Mouse (Mus musculus) limb, embryonic 15.5 days (tissue): ENCODE measurements around the gene Dnajc12. TPM values are rescaled to one million over a fixed set of nuclear protein-coding genes. Genes with fewer than 3 reads are reported as not detected.
"Not testable (repeated sequence)": the region's sequence is repeated elsewhere in the genome, so short reads cannot be mapped to it uniquely, and the experiment has no call there.

Source experiments
- ATAC-seq: fragments of 200-750 bp; cut with Nextera tagmentation; 2 replicates; pipeline ENCODE4 v1.8.0; 2017; ENCODE audit warnings: low read depth, moderate TSS enrichment; ENCODE audit not compliant: insufficient number of reproducible peaks, low FRiP score, low TSS enrichment
- H3K27ac ChIP-seq: fragments of 300-500 bp; sonication (generic); 2 replicates; pipeline ENCODE4 v1.5.1; 2015; ENCODE audit warnings: moderate library complexity, mild to moderate bottlenecking, inconsistent platforms
- H3K27me3 ChIP-seq: fragments of 300-500 bp; sonication (generic); 2 replicates; pipeline ENCODE4 v1.6.1; 2015; ENCODE audit warnings: inconsistent platforms
- H3K36me3 ChIP-seq: fragments of 300-500 bp; sonication (generic); 2 replicates; pipeline ENCODE4 v1.6.1; 2015; ENCODE audit warnings: inconsistent platforms
- H3K4me1 ChIP-seq: fragments of 300-500 bp; sonication (generic); 2 replicates; pipeline ENCODE4 v1.6.1; 2015; ENCODE audit warnings: inconsistent platforms
- H3K4me2 ChIP-seq: fragments of 300-500 bp; sonication (generic); 2 replicates; pipeline ENCODE4 v1.6.1; 2015; ENCODE audit warnings: mild to moderate bottlenecking, inconsistent platforms
- H3K4me3 ChIP-seq: fragments of 300-500 bp; sonication (generic); 2 replicates; pipeline ENCODE4 v1.5.1; 2015; ENCODE audit warnings: mild to moderate bottlenecking, inconsistent platforms
- H3K9ac ChIP-seq: fragments of 300-500 bp; sonication (generic); 2 replicates; pipeline ENCODE4 v1.6.1; 2015; ENCODE audit warnings: inconsistent platforms
- H3K9me3 ChIP-seq: fragments of 300-500 bp; sonication (generic); 2 replicates; pipeline ENCODE4 v1.6.1; 2016; ENCODE audit warnings: inconsistent platforms
- WGBS: fragments of 180-500 bp; shearing (Covaris S2); methylation state at CpG from one replicate; pipeline ENCODE4 v1.1.7; 2015; 5-methylcytosine and 5-hydroxymethylcytosine counted together
- polyA plus RNA-seq: library from polyadenylated mRNA; unstranded; fragments of >200 nt; fragmentation: Nextera tagmentation; extraction: Ambion mirVana; gene quantifications from 2 replicates; pipeline ENCODE4 v1.2.1, GENCODE M21; 2015

Dnajc12 gene
- polyA plus RNA-seq, 1 experiment from 2014 or later, result 8.3 TPM

DNA sequence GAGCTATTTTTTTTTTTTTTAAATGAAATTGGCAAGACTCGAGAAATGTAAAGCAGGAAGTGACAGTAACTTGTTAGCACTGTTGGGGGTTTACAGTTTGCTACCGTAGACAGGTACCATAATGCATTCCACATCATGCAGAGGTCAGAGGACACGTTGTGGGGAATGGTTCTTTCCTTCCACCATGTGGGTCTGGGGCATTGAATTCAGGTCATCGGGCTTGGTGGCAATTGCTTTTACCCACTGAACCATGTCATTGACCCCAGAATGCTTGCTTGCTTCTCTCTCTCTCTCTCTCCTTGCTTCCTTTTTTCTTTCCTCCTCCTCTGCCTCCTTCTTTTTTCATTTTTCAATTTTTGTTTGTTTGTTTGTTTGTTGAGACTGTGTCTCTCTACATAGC, 6.7 kb downstream of the Dnajc12 start:
- Histone ChIP-seq H3K9me3 (no peaks in the 10 kb centered on the region), H3K4me3 (no peak overlapping the region), H3K4me1 (no peaks in the 10 kb centered on the region), H3K36me3 (no peaks in the 10 kb centered on the region), H3K27me3 (no peaks in the 10 kb centered on the region), H3K27ac (no peak overlapping the region), H3K4me2 (no peak overlapping the region), H3K9ac (no peak overlapping the region)
- WGBS, result 78% methylated on average over 4 of the region's 4 CpGs
- no peak for ATAC-seq

DNA sequence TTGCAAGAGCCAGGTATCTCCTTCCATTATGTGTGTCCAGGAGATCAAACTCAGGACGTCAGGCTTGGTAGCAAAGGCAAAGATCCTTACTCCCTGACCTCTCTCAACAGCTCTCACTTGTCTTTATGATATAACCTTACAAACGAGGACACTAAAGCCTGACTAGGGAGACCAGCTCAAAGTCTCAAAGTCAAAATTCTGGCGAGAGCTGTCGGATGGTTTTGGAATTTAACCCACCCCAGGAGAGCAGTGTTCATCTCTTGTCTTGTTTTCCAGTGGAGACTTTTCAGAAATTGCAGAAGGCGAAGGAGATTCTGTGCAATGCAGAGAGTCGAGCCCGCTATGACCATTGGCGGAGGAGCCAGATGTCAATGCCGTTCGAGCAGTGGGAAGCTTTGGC, 14.7 kb downstream of the Dnajc12 start:
- Histone ChIP-seq H3K4me1 (no peaks in the 10 kb centered on the region), H3K4me3 (no peak overlapping the region), H3K9ac (no peak overlapping the region), H3K27me3 (no peaks in the 10 kb centered on the region), H3K4me2 (no peak overlapping the region), H3K36me3 (0 out of 2 replicates have a peak, but pooled peaks cover 6% of the 10 kb centered on the region), H3K27ac (no peak overlapping the region), H3K9me3 (no peaks in the 10 kb centered on the region)
- 90% methylated on average over 10 of the region's 10 CpGs for WGBS
- ATAC-seq, result no peak

DNA sequence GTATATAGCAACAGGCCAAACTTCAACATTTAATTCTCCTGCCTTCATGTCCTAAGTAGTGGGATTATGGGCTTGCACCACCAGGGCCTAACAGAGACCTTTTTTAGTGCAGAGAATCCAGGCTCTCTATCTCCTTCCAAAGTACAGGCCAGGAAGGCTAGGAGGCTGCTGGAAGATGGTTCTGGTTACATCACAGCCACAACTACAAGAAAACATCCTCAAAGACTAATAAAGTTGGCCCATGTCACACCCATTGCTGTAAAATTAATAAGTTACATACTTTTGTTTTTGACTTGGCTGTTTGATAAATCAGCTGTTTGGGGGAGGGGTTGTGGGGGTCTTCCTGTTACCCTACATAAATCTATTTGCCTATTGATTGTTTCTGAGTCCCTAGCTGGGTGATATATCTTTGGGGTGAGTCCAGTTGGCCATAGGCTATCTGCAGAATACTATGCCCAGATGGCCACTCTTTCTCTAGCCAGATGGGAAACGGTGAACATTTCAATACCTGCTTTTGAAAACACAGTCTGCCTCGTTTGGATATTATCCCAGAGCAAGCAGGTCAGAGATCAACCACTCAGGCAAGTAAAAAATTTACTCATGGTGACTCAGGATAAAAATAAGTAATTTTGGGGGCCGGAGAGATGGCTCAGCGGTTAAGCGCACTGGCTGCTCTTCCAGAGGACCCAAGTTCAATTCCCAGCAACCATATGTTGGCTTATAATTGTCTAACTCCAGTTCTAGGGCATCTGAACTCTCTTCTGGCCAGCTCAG, 20.7 kb downstream of the Dnajc12 start:
- Histone ChIP-seq H3K27ac (no peak overlapping the region), H3K36me3 (0 out of 2 replicates have a peak, but pooled peaks cover 2% of the 10 kb centered on the region), H3K9ac (no peak overlapping the region), H3K4me1 (no peaks in the 10 kb centered on the region), H3K4me3 (no peak overlapping the region), H3K4me2 (no peak overlapping the region), H3K9me3 (no peaks in the 10 kb centered on the region), H3K27me3 (no peaks in the 10 kb centered on the region)
- no peak for ATAC-seq
- 88% methylated on average over 5 of the region's 5 CpGs for WGBS

DNA sequence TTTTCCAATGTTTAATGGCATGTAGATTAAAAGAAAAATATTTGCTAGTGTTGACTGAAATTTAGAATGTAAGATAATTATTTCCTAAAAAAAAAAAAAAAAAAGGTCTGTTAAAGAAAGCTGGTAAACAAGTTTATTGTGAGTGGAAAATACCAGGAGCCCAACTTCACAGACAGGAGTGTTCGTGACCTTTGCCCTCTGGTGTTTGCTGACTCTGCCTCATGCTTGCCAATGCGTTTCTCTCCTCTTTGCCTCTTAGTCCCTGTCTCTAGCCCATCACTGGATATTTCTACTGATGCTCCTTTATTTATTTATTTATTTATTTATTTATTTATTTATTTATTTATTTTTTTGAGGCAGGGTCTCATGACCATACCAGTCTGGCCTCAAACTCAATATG, 21.4 kb downstream of the Dnajc12 start:
- Histone ChIP-seq H3K4me1 (no peaks in the 10 kb centered on the region), H3K36me3 (no peaks in the 10 kb centered on the region), H3K9ac (no peak overlapping the region), H3K9me3 (no peaks in the 10 kb centered on the region), H3K4me3 (no peak overlapping the region), H3K27me3 (no peaks in the 10 kb centered on the region), H3K4me2 (no peak overlapping the region), H3K27ac (no peak overlapping the region)
- WGBS, result 74% methylated on average over 2 of the region's 2 CpGs
- ATAC-seq, result no peak

DNA sequence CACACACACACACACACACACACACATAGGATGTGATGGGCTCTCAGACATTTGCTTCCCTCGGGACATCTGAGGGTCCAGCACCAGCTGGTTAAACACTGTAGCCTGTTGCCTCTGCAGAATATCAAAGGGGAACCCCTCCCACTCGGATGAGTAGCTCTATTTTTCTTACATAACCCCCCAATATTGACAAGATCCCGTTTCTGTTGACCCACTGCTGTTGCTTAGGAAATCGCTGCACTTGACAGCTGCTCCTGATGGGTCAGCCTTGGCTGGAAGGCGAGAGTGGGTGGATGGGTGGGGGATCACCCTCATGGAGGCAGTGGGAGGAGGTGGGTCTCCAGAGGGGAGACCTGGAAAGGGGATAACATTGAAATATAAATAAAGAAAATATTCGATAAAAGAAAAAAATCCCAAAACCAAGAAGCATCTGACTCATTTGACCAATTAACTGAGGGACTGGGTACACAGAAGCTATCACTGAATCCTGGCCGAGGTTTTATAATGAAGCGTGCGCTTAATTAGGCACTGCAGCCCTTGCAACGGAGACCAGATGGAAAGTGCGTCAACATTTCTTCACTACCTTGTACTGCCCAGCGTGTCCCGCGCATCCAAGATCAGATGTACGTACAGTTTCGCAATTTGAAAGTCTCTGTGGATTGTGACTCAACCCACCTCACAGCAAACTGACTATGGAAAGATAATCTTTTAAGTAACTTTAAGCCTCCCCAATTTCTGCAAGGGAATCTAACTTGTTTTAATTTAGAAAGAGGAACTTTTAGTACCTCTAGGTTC, 28.1 kb downstream of the Dnajc12 start:
- no peak overlapping the region for H3K27ac ChIP-seq
- no peak overlapping the region for H3K9ac ChIP-seq
- ATAC-seq, result no peak
- no peak overlapping the region for H3K4me3 ChIP-seq
- H3K27me3 ChIP-seq, result no peaks in the 10 kb centered on the region
- H3K4me1 ChIP-seq, result no peaks in the 10 kb centered on the region
- H3K4me2 ChIP-seq, result no peak overlapping the region
- no peaks in the 10 kb centered on the region for H3K9me3 ChIP-seq
- WGBS, result 56% methylated on average over 16 of the region's 16 CpGs
- no peaks in the 10 kb centered on the region for H3K36me3 ChIP-seq

DNA sequence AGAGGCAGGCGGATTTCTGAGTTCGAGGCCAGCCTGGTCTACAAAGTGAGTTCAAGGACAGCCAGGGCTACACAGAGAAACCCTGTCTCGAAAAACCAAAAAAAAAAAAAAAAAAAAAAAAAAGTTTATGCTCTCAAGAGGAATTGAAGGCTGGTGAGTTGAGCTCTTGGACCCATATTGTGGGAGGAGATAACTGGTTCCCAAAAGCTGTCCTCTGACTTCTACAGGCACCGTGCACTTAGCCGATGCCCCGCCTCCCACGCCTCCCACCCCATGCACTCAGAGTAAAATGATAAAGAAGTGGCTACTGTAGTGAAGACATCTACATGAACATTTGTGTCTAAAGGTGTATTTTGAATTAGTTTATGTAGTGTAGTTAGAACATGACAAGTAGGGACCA, 29.4 kb downstream of the Dnajc12 start:
- H3K27ac ChIP-seq, H3K9me3 ChIP-seq, H3K4me2 ChIP-seq, H3K4me3 ChIP-seq, ATAC-seq, H3K4me1 ChIP-seq, H3K36me3 ChIP-seq, H3K27me3 ChIP-seq, H3K9ac ChIP-seq: not testable (repeated sequence)
- 89% methylated on average over 6 of the region's 7 CpGs for WGBS

DNA sequence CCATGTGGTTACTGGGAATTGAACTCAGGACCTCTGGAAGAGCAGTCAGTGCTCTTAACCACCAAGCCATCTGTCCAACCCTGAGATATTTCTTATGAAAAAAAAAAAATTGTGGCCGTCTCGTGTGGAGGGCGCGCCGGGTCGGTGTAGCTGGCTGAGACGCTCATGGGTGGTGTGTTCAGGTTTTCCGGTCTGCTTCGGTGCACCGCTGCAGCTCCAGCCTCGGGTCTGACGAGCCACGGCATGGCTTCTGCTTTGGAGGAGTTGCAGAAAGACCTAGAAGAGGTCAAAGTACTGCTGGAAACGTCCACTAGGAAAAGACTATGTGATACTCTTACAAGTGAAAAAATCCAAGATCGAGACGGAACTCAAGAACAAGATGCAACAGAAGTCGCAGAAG, 30.5 kb downstream of the Dnajc12 start:
- Histone ChIP-seq H3K4me3 (no peak overlapping the region), H3K9ac (no peak overlapping the region), H3K27ac (no peak overlapping the region), H3K27me3 (no peaks in the 10 kb centered on the region), H3K4me2 (no peak overlapping the region), H3K36me3 (no peaks in the 10 kb centered on the region), H3K9me3 (no peaks in the 10 kb centered on the region), H3K4me1 (no peaks in the 10 kb centered on the region)
- no peak for ATAC-seq
- WGBS, result 87% methylated on average over 17 of the region's 17 CpGs

DNA sequence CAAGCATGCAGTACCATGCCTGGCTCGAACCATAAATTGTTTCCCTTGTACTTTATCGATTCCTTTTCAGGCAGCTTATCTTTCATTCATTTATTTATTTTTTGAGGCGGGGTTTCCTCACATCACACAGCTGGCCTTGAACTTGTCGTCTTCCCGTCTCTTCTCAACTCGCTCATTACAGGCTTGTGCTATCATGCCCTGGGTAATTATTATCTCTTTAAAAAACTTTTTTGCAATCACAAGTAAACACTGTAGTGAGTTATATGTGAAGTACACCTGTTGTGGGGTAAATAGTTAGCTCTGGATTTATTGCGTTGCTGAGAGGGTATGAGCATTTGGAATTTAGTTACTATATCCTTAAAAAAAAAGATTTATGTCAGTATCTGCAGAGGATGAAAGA, 33.0 kb downstream of the Dnajc12 start:
- no peak for ATAC-seq
- no peaks in the 10 kb centered on the region for H3K27me3 ChIP-seq
- H3K9me3 ChIP-seq, result no peaks in the 10 kb centered on the region
- no peak overlapping the region for H3K27ac ChIP-seq
- no peak overlapping the region for H3K4me3 ChIP-seq
- no peaks in the 10 kb centered on the region for H3K36me3 ChIP-seq
- no peak overlapping the region for H3K9ac ChIP-seq
- no peak overlapping the region for H3K4me2 ChIP-seq
- WGBS, result 59% methylated on average over 7 of the region's 7 CpGs
- no peaks in the 10 kb centered on the region for H3K4me1 ChIP-seq

DNA sequence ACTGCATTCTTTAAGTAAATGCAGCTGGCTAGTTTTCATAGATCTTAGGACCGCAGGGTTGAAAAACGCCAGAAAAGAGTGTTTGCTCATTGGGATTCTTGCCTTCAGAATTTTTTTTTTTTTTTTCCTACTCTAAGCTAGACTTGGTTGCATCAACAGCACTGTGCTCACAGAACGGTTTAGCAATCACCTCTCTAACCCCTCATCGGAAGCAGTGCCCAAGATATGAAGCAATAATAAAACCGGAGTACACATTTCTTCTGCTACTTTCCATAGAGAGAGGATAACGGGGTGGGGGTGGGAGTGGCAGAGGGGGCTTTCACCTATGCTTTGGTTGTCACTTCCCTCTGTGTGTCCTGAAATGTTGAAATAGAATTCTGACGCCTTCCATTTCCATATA, 33.6 kb downstream of the Dnajc12 start:
- Histone ChIP-seq H3K36me3 (no peaks in the 10 kb centered on the region), H3K4me3 (no peak overlapping the region), H3K9ac (no peak overlapping the region), H3K4me2 (no peak overlapping the region), H3K27ac (no peak overlapping the region), H3K27me3 (no peaks in the 10 kb centered on the region), H3K9me3 (no peaks in the 10 kb centered on the region), H3K4me1 (no peaks in the 10 kb centered on the region)
- no peak for ATAC-seq
- 44% methylated on average over 7 of the region's 7 CpGs for WGBS

DNA sequence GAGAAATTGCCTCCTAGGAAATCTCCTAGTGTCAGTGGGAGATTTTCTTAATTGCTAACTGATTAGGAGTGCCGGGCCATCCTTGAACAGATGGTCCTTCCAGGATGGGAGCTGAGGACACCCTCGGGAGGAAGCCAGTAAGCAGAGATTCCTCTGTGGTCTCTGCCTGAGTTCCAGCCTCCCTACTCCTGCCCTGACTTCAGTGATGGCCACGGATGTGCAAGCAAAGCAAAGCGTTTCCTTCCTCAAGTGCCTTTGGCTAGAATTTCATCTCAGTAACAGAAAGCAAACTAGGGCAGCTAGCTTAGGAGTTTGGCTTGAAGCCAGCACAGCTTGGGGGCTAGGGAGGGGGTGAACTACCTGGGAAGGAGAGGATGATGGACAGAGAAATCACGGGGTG, 34.8 kb downstream of the Dnajc12 start:
- Histone ChIP-seq H3K9me3 (no peaks in the 10 kb centered on the region), H3K9ac (no peak overlapping the region), H3K4me3 (no peak overlapping the region), H3K27ac (no peak overlapping the region), H3K27me3 (no peaks in the 10 kb centered on the region), H3K36me3 (no peaks in the 10 kb centered on the region), H3K4me2 (no peak overlapping the region), H3K4me1 (no peaks in the 10 kb centered on the region)
- ATAC-seq, result no peak
- WGBS, result 44% methylated on average over 5 of the region's 5 CpGs

DNA sequence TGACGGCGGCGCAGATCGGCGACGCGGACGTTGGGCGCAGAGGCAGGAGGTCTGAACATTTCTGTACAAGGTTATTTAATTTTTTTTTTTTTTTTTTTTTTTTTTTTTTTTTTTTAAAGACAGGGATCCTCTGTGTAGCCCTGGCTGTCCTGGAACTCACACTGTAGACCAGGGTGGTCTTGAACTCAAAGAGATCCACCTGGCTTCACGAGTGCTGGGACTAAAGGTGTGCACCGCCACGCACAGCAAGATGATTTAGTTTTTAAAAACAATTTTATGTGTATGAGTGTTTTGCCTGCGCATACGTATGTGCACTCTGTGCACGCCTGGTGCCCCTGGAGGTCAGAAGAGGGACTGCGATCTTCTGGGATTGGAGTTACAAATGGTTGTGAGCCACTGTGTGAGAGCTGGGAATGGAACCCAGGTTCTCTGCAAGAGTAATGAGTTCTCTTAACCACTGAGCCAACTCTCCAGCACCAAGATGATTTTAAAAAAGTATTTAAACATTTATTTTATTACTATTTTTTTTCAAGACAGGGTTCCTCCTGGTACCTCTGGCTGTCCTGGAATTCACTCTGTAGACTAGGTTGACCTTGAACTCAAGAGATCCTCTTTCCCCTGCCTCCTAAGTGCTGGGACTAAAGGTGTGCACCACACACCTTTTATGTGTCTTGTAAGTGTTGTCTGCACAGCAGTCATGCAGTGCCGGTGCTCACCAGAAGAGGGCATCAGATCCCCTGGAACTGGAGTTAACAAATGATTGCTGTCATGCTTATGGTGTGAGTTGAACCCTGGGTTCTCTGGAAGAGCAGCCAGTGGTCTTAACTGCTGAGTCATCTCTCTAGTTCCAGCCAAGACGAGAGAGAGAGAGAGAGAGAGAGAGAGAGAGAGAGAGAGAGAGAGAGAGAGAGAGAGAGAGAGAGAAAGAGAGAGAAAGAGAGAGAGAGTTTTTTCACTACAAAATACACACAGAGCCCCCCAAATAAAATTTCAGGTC, 39.8 kb downstream of the Dnajc12 start, which contains the start of gene Gm7075:
TSS of gene Gm7075 (minus strand) at position 51 of the 997 bp plus-strand sequence.
- no peak within 1 kb of the TSS for H3K4me3 ChIP-seq
- H3K4me1 ChIP-seq, result no peaks in the 10 kb centered on the region
- H3K36me3 ChIP-seq, result no peaks in the 10 kb centered on the region
- no peak within 1 kb of the TSS for H3K4me2 ChIP-seq
- no peaks in the 10 kb centered on the region for H3K9me3 ChIP-seq
- 88% methylated on average over 18 of the region's 18 CpGs for WGBS
- no peak for ATAC-seq
- no peak within 1 kb of the TSS for H3K9ac ChIP-seq
- no peaks in the 10 kb centered on the region for H3K27me3 ChIP-seq
- H3K27ac ChIP-seq, result no peak within 1 kb of the TSS

DNA sequence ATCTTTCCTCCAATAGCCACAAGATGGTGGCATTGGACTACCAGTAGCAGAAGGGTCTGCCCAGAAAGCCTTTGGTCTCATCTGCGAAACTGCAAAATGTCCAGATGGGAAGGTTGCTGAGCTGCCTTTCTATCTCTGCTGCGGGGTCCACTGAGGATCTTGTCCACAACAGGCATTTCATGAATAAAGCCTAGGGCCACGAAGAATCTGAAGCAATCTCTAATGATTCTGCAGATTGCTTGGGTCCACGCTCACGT, 40.4 kb downstream of the Dnajc12 start:
- Histone ChIP-seq H3K27ac (no peak overlapping the region), H3K4me2 (no peak overlapping the region), H3K4me1 (no peaks in the 10 kb centered on the region), H3K4me3 (no peak overlapping the region), H3K36me3 (no peaks in the 10 kb centered on the region), H3K9ac (no peak overlapping the region), H3K27me3 (no peaks in the 10 kb centered on the region), H3K9me3 (no peaks in the 10 kb centered on the region)
- no peak for ATAC-seq
- WGBS, result 80% methylated on average over 5 of the region's 5 CpGs
